Comparison of ENCODE assay signal across 9 mouse cellular contexts in genomic region chr14:7749764-7750089, GRCm38 (mm10). TPM values are rescaled to one million over a fixed set of nuclear protein-coding genes. Genes with fewer than 3 reads are reported as not detected.
DNase-seq lines count a peak whose midpoint lies in the region; ATAC-seq lines count a peak whose summit lies in the region.
"Had no signal": no experiment of that assay in that cellular context is flagged by ENCODE, and none has a peak within 500 bp of the region (broad histone marks: within the 10 kb centered on the region; RNA-seq: fewer than 3 reads in every experiment).

No protein-coding gene starts in this region.

- H3K36me3 ChIP-seq in megakaryocyte, embryonic 14.5 days (replicated peaks; ENCODE audit: low read length) = no peaks in the 10 kb centered on the region
- H3K36me3 ChIP-seq in neural tube, embryonic 14.5 days (ENCODE audit: control insufficient read depth, insufficient read depth, low read length) = no peaks in the 10 kb centered on the region

- no peak for ATAC-seq in megakaryocyte, adult 5-6 weeks (ENCODE audit: poor library complexity, severe bottlenecking)
- ATAC-seq in inflammation-experienced regulatory T-cells, adult 6 months = peak; percentile 25
- ATAC-seq in neural tube, embryonic 14.5 days (ENCODE audit: low read depth) = peak; percentile 92

- H3K27me3 ChIP-seq in megakaryocyte, embryonic 14.5 days (replicated peaks) = no peaks in the 10 kb centered on the region
- H3K27me3 ChIP-seq in neural tube, embryonic 14.5 days (ENCODE audit: control insufficient read depth, insufficient read depth, low read length) = no peaks in the 10 kb centered on the region

- H3K9ac ChIP-seq in neural tube, embryonic 14.5 days (replicated peaks; ENCODE audit: low read depth, low read length) = peak overlapping the region; percentile 39; the same call in 1 of the 2 replicates

- peak; percentile 8 for DNase-seq in adrenal gland, postnatal 10 days
- no peak for DNase-seq in adrenal gland, postnatal 4 days (ENCODE audit: low spot score in 2 of 2)
- DNase-seq in adipocyte (ENCODE audit: low spot score) = no peak
- no peak for DNase-seq in spleen, postnatal 14 days (ENCODE audit: low spot score in 2 of 2)

- H3K9me3 ChIP-seq in megakaryocyte, embryonic 14.5 days = no peaks in the 10 kb centered on the region
- H3K9me3 ChIP-seq in neural tube, embryonic 14.5 days (ENCODE audit: control insufficient read depth, low read length) = no peaks in the 10 kb centered on the region

- H3K4me2 ChIP-seq in neural tube, embryonic 14.5 days (ENCODE audit: low read depth, low read length) = peak overlapping the region; percentile 41

- 10% methylated on average over 4 of the region's 4 CpGs for WGBS in neural tube, embryonic 14.5 days

- peak overlapping the region; percentile 76 for H3K4me3 ChIP-seq in megakaryocyte, embryonic 14.5 days (replicated peaks)
- H3K4me3 ChIP-seq in neural tube, embryonic 14.5 days (ENCODE audit: low read depth, low read length) = peak overlapping the region; percentile 12; the same call in 1 of the 2 replicates

- H3K27ac ChIP-seq in neural tube, embryonic 14.5 days (ENCODE audit: low read depth, low read length) = peak overlapping the region; percentile 67

- 0 out of 2 replicates have a peak, but pooled peaks cover 3% of the 10 kb centered on the region for H3K4me1 ChIP-seq in megakaryocyte, embryonic 14.5 days
- H3K4me1 ChIP-seq in neural tube, embryonic 14.5 days (ENCODE audit: control insufficient read depth, insufficient read depth, low read length) = no peaks in the 10 kb centered on the region

RNA-seq across cellular contexts. Expression of gene Gm26661, which starts 41.7 kb away (rescaled TPM):
- total RNA-seq in adrenal gland, postnatal 10 days (2021) = not detected
- total RNA-seq in adrenal gland, postnatal 4 days (2021) = not detected
- polyA plus RNA-seq in megakaryocyte, embryonic 14.5 days (2012; ENCODE audit: insufficient read depth, low replicate concordance) = not detected in 2 replicates
- not detected in 2 replicates for total RNA-seq in megakaryocyte, adult 5-6 weeks (2015)
- not detected in 2 replicates for total RNA-seq in megakaryocyte, adult 5-6 weeks (2017)
- polyA plus RNA-seq in inflammation-experienced regulatory T-cells, adult 6 months (2017; shearing (Covaris generic)) = not detected
- not detected in 2 replicates for polyA plus RNA-seq in neural tube, embryonic 14.5 days (2014; fragmentation: Nextera tagmentation; extraction: Ambion mirVana)
- total RNA-seq: left cerebral cortex, postnatal 10 days had no signal
